Mouse (Mus musculus) limb, embryonic 14.5 days (tissue): ENCODE results near the gene Iqsec1. TPM values are rescaled to one million over a fixed set of nuclear protein-coding genes. Genes with fewer than 3 reads are reported as not detected.

ENCODE experiments used
- ATAC-seq: fragments of 200-750 bp; cut with Nextera tagmentation; 2 replicates; pipeline ENCODE4 v1.8.0; 2017; ENCODE audit warnings: low read depth, moderate number of reproducible peaks, moderate TSS enrichment; ENCODE audit not compliant: low FRiP score
- DNase-seq: peaks from one replicate; pipeline ENCODE4 v3.0.0-alpha.2; 2015; ENCODE audit warnings: low spot score
- H3K27ac ChIP-seq: fragments of 300-500 bp; sonication (generic); replicated peaks from 2 replicates; pipeline ENCODE4 v1.5.1; 2014; ENCODE audit warnings: low read depth, mild to moderate bottlenecking, low read length, moderate library complexity, mixed read lengths
- H3K27me3 ChIP-seq: fragments of 300-500 bp; sonication (generic); 2 replicates; pipeline ENCODE4 v1.6.1; 2014; ENCODE audit warnings: low read length, mixed read lengths; ENCODE audit not compliant: control insufficient read depth, insufficient read depth
- H3K36me3 ChIP-seq: fragments of 300-500 bp; sonication (generic); 2 replicates; pipeline ENCODE4 v1.6.1; 2014; ENCODE audit warnings: mild to moderate bottlenecking, low read length, moderate library complexity, mixed read lengths; ENCODE audit not compliant: control insufficient read depth, insufficient read depth
- H3K4me1 ChIP-seq: fragments of 300-500 bp; sonication (generic); 2 replicates; pipeline ENCODE4 v1.6.1; 2014; ENCODE audit warnings: antibody characterized with exemption, low read length, mixed read lengths; ENCODE audit not compliant: control insufficient read depth, insufficient read depth
- H3K4me2 ChIP-seq: fragments of 300-500 bp; sonication (generic); replicated peaks from 2 replicates; pipeline ENCODE4 v1.6.1; 2014; ENCODE audit warnings: low read depth, mild to moderate bottlenecking, low read length, moderate library complexity; ENCODE audit not compliant: severe bottlenecking
- H3K4me3 ChIP-seq: fragments of 300-500 bp; sonication (generic); replicated peaks from 2 replicates; pipeline ENCODE4 v1.5.1; 2014; ENCODE audit warnings: low read length
- H3K9ac ChIP-seq: fragments of 300-500 bp; sonication (generic); 2 replicates; pipeline ENCODE4 v1.6.1; 2014; ENCODE audit warnings: mild to moderate bottlenecking, low read depth, low read length, moderate library complexity; ENCODE audit not compliant: severe bottlenecking
- H3K9me3 ChIP-seq: fragments of 300-500 bp; sonication (generic); 2 replicates; pipeline ENCODE4 v1.6.1; 2016; ENCODE audit warnings: low read length; ENCODE audit not compliant: control insufficient read depth
- POLR2A ChIP-seq: fragments of 200-500 bp; IDR thresholded peaks from 2 replicates; pipeline ENCODE4 v1.8.0; 2012; ENCODE audit warnings: inconsistent platforms, mild to moderate bottlenecking, moderate library complexity, borderline replicate concordance; ENCODE audit not compliant: insufficient read depth, insufficient read length; ENCODE audit errors: extremely low read depth
- WGBS: fragments of 180-500 bp; shearing (Covaris S2); extraction: QIAGEN DNeasy Blood & Tissue Kit; methylation state at CpG from one replicate; pipeline ENCODE4 v1.1.7; 2014; 5-methylcytosine and 5-hydroxymethylcytosine counted together
- polyA plus RNA-seq, 2 experiments: library from polyadenylated mRNA; depleted of rRNA in 1 of 2; stranded (reverse) in 1 of 2; unstranded in 1 of 2; fragments of >200 nt; fragmentation: Nextera tagmentation in 1 of 2; extraction: Ambion mirVana in 1 of 2; gene quantifications; 2 replicates each; pipeline versions ENCODE4 v1.2.1 to v1.2.3; 2012 to 2014

Iqsec1 gene
- polyA plus RNA-seq, 2 experiments, result 17.3 to 58.2 TPM

DNA sequence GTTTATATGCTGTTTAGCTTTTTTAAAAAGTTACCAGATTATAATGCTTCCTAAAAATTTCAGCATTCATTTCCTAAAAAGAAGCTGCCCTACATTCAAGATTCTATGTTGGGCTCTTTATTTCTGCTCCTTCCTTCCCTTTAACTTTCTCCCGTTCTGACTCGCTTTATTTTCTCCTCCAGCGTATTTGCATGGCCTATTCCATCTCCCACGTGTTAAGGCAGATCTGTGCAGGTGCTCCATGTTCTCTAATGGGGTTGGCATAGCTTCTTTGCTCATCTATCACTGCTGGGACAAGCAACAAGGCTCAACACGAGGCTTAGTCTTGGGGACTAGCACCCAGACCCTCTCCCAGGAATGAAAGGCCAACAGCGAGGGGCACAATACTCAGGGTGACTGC is 75.7 kb downstream of the Iqsec1 start:
- Histone ChIP-seq H3K27me3 (no peaks in the 10 kb centered on the region), H3K4me2 (no peak overlapping the region), H3K9ac (no peak overlapping the region), H3K4me1 (no peaks in the 10 kb centered on the region), H3K4me3 (no peak overlapping the region), H3K9me3 (no peaks in the 10 kb centered on the region), H3K27ac (no peak overlapping the region), H3K36me3 (no peaks in the 10 kb centered on the region)
- 72% methylated on average over 6 of the region's 6 CpGs for WGBS
- TF ChIP-seq POLR2A, result no peak
- DNase-seq (no peak), ATAC-seq (no peak)

DNA sequence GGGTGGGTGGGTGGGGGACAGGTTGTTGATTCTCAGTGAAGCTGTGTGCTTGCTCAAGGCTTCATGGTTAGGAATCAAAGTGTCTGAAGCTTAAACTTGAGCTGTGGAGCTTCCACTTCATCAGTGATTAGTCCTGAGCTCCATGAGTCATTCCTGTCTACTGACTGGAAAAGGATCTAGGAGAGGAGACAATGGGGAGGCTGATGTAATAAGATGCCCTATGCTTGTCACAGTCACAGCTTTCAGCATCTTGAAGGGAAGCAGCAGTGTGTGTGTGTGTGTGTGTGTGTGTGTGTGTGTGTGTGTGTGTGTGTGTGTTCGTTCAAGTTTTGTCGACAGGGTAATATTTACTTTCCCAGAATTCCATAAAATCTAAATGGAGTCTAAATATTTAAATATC is 84.3 kb downstream of the Iqsec1 start:
- Histone ChIP-seq H3K4me3 (no peak overlapping the region), H3K9ac (no peak overlapping the region), H3K4me1 (peaks cover 3% of the 10 kb centered on the region; the same call in 1 of the 2 replicates), H3K27ac (no peak overlapping the region), H3K27me3 (no peaks in the 10 kb centered on the region), H3K9me3 (no peaks in the 10 kb centered on the region), H3K36me3 (no peaks in the 10 kb centered on the region), H3K4me2 (no peak overlapping the region)
- DNase-seq, result no peak
- TF ChIP-seq POLR2A, result no peak
- ATAC-seq, result no peak
- 91% methylated on average over 2 of the region's 2 CpGs for WGBS

DNA sequence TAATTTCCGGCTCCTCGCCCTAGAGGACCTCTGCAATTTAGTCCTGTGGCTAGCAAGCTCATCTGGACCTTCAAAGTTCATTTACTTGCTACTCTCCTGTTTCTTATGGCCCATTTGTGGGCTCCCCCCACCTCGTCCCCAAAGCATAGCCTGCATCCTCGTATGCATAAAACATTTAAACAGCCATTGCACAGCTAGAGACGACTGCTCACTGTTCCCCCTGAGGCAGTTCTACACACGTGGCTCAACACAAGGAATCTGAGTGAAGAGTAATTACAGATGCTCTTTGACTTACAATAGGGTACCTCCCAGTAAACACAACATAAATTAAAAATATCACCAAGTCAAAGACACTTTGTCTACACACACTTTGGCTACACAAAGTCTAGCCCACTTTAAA is 88.2 kb downstream of the Iqsec1 start:
- Histone ChIP-seq H3K9me3 (no peaks in the 10 kb centered on the region), H3K4me1 (peaks cover 11% of the 10 kb centered on the region; the same call in 1 of the 2 replicates), H3K36me3 (no peaks in the 10 kb centered on the region), H3K27ac (no peak overlapping the region), H3K27me3 (no peaks in the 10 kb centered on the region), H3K9ac (no peak overlapping the region), H3K4me3 (no peak overlapping the region), H3K4me2 (no peak overlapping the region)
- ATAC-seq (no peak), DNase-seq (no peak)
- 35% methylated on average over 6 of the region's 6 CpGs for WGBS
- no peak for TF ChIP-seq POLR2A

DNA sequence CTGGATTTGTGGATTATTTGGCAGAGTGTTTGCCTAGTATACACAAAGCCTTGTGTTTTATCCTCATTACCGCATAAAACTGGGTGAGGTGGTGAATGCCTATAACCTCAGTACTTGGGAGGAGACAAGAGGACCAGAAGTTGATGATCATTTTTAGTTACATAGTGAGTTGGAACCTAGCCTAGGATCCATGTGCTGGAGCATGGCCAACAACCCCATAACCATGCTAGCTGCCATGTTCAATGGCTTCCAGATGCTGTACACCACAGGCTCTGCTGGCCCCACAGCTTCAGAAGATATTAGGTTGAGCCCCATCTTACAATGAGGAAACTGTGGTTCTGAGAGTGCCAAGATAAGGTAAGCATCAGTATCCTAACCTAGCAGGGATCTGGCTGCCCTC is 89.2 kb downstream of the Iqsec1 start:
- Histone ChIP-seq H3K9me3 (no peaks in the 10 kb centered on the region), H3K4me2 (no peak overlapping the region), H3K36me3 (no peaks in the 10 kb centered on the region), H3K4me3 (no peak overlapping the region), H3K27ac (no peak overlapping the region), H3K4me1 (peaks cover 11% of the 10 kb centered on the region; the same call in 1 of the 2 replicates), H3K27me3 (no peaks in the 10 kb centered on the region), H3K9ac (no peak overlapping the region)
- no peak; the same call in 1 of the 2 replicates for ATAC-seq
- no peak for TF ChIP-seq POLR2A
- peak; percentile 72 for DNase-seq
- WGBS, result 57% methylated on average over 1 of the region's 1 CpGs

DNA sequence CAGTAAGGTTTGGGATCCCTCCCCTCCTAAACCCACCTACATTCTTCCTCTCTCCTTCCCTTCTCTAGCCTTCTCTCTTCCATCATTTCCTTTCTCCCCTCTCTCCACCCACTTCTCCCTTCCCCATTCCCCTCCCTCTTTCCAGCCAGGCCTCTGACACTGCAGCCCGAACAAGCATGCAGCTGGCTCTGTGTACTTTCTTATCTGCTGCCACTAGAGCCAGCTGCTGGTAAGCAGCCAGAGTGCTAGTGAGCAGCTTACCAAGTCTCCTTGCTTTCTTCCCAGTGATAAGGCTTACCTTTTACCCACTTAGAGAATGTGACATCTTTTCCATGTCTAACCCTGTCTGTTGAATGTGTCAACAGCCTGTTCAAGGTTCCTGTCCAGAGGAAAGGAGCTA is 90.4 kb downstream of the Iqsec1 start:
- no peak for TF ChIP-seq POLR2A
- DNase-seq (no peak), ATAC-seq (no peak)
- Histone ChIP-seq H3K27ac (no peak overlapping the region), H3K36me3 (no peaks in the 10 kb centered on the region), H3K27me3 (no peaks in the 10 kb centered on the region), H3K4me3 (no peak overlapping the region), H3K9ac (no peak overlapping the region), H3K4me1 (peaks cover 11% of the 10 kb centered on the region; the same call in 1 of the 2 replicates), H3K4me2 (no peak overlapping the region), H3K9me3 (no peaks in the 10 kb centered on the region)
- WGBS, result 4% methylated on average over 1 of the region's 1 CpGs

DNA sequence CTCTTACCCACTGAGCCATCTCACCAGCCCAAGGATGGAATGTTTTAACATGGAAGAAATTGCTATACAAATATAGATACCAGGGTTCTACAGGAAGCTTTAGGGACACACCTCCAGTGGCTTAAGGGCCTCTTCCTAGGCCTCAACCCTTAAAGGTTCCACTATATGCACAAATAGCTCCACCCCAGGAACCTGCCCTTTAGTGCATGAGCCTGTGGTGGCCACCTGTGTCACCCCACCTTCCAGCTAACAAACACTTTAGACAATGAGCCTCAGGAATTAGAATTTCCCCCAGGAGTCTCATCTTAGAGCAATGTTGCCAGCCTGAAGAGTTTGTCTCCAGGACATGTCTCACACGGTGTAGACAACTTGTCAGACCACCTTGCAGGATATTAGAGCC is 96.1 kb downstream of the Iqsec1 start:
- H3K9ac ChIP-seq, result no peak overlapping the region
- WGBS, result 79% methylated on average over 1 of the region's 1 CpGs
- H3K27me3 ChIP-seq, result no peaks in the 10 kb centered on the region
- no peak for TF ChIP-seq POLR2A
- H3K27ac ChIP-seq, result no peak overlapping the region
- no peaks in the 10 kb centered on the region for H3K36me3 ChIP-seq
- DNase-seq (no peak), ATAC-seq (no peak)
- no peaks in the 10 kb centered on the region for H3K9me3 ChIP-seq
- no peaks in the 10 kb centered on the region for H3K4me1 ChIP-seq
- no peak overlapping the region for H3K4me2 ChIP-seq
- H3K4me3 ChIP-seq, result no peak overlapping the region
